Mouse (Mus musculus): Measurements from ENCODE around the gene Smim12.

The Smim12 gene

GRCm38 (mm10) chr4:127235742-127236487 is 7.7 kb upstream of the Smim12 start:
- peak; percentile 93 to 97 for DNase-seq

DNA sequence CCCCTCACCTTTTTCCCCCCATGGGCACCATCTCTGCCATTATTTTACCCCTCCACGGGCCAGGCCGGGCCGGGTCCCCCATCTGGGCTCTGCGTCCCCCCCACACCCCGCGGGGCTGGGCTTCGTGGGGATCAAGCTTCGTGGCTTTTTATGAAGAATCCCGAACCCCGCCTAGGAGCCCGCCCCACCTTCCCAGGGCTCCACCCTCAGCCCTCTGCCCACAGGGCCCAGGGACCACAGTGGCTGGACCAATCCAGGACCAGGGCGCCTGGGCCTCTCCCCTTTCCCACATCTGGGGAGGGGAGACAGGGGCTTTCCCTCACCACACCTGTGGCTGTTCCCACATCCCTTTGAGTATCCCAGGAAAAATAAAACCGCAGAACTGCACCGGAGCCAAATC is 7.0 kb upstream of the Smim12 start:
- peak; percentile 36 for DNase-seq

GRCm38 (mm10) chr4:127237271-127237670 is 6.3 kb upstream of the Smim12 start:
- DNase-seq: no peak

- no peak for DNase-seq
These were observed 888 bp upstream of the Smim12 start for GRCm38 (mm10) chr4:127242696-127243095.

GRCm38 (mm10) chr4:127243953-127244352 is 369 bp downstream of the Smim12 start:
- DNase-seq: no peak

DNA sequence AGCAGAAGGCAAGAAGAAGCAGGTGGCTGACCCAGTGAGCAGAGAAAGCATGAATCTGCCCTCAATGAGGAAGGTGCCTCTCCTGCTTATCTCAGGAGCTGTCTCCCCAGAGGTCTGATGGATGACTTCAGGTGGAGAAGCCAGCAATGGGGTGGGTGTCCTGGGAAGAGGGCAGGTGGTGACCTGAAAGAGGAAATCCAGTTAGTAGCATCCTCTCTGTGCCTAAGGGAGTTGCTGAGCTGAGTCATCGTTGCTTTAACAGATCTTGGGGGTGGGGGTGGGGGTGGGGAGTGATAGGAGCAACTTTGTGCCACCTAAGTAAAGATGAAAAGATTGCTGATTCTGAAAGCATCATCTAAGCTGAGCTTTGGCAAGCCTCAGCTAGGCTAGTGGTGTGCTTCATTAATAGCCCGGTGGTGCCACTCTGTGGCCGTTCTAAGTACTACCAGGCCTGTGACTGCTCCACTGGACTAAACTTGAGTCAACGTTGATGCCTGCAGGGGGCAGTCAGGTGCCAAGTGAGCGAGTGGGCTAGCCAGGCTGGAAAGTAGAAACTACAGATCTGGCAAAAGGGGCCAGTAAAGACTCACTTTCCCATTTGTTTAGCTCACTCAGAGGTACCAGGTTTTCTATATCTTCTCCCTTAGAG is 6.2 kb downstream of the Smim12 start:
- DNase-seq: peak; percentile 99 to 100

GRCm38 (mm10) chr4:127251963-127252585 is 8.5 kb downstream of the Smim12 start:
- DNase-seq: peak; percentile 79 to 83

DNA sequence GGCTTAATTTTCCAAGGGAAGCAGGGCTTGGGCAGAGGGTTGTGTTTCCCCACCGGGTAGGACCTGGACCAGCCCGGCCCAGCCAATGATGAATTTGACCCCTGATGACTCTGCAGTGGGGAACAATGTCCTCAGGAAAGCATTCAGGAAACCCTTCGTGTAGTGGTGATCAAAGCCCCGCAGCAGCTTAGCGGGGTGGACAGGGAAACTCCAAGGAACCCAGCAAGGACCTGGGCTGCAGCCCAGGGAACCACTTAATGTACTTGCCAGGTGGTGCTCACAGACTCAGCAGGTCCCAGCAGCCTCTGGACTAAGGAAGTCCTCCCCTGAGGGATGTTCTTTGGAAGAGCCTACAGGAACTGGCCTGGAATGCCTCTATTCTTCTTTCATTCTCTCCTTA is 13.2 kb downstream of the Smim12 start:
- DNase-seq: no peak

DNA sequence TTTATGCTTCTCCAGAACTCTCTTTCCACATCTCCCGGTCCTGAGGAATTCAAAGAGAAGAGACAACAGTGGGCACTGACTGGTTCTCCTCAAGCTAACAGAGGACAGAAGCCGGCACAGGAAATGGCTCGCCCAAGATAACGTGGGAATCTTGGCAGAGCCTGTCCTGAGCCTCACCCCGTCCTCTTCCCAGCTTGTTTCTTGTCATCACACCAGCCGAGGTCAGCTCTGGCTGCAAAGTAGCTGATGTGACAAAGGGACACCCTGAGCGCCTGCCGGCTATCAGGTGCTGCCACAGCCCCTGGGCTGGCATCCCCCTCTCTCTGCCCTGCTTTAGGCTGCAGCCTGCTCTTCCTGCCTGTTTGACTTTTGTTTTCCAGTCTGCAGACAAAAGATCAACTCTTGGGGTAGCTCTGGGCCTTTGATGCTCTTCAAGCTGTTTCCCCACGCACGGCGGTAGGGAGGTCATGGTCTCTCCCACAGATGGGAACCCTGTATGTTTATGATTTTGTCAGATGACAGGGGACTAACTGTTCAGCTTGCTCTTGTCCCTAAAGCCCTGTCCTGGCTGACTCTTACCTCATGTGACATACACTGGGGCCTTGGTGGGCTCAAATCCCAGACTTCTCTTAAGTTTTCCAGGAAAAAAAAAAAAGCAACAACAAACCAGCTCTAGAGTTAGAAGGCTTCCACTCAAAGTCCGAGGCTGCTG is 14.8 kb downstream of the Smim12 start:
- DNase-seq: no peak

DNA sequence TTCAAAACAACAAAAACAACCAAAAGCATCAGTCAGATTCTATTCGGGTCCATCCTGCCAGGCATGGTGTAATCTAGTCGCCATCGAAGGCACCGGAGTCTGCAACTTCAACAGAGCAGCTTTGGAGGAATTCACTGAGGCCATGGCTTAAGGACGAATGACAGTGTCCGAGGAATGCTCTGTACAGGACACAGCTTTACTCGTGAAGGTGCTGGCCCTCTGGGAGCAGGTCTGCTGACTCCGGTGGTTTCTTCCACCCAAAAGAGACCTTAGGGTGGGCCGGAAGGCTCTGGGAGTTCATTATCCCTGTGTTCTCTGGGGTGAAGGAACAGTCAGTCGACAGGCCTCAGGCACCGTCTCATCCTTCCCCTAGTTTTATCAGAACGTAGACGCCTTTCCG is 18.0 kb downstream of the Smim12 start:
- no peak for DNase-seq

DNA sequence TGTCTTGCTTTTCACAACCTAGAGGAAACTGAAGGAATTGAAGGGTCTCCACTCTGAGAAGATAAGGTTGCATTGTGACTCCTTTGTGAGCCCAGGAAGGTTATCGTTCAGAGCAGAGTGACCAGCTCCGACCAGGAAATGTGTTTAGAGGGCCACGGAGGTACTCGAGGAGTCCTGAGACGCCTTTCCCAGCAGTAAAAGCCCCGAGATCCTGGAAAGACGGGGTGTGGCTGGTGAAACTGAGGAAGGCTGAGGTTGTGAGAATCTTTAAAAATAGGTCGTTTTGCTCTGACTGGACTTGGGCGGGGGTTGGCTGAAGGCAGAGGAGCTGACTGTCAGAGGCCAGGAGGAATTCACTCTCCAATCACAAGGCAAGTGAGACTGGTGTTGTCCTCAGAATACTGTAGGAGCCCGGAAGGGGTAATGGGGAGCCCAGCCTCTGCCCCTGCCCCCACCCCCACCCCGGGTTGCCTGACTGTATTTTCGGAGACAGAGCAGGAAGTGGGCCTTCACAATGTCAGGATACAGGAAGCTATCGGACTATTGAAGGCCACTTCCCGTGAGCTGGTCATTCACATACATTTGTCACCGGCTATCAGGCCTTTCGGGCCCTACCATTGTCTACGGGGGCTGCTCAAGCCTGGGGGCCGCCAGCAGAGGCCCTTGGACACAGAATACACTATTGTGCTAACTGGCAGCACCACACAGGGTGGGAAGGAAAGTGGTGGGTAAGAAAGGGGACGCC is 20.0 kb downstream of the Smim12 start:
- DNase-seq: no peak

- no peak for DNase-seq
These were observed 20.6 kb downstream of the Smim12 start for GRCm38 (mm10) chr4:127264183-127264554.

DNA sequence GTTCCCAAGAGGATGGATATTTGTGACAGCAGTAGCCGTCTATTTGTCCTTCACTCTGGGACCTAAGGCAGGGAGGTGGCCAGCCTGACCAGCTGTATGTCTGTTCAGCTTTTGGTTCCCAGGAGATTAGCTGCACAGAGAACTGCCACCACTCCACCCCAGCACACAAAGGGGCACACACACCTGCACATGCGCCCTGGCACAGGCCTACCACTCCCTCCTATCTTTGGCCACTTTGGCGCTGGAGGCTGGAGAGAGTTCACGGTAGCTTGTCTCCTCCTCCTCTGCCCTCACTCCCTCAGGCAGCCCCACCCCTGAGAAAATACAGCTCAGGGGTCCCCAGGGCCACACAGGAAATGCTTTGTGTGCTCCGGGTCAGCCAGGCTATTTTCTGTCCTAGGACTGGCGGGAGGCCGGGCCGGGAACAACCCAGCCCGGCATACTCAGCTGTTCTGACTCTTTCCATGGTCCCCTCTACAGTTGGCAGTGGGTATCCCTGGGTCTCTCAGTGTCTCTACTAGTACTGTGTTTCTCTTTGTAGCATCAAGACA is 34.9 kb downstream of the Smim12 start:
- DNase-seq: no peak

- no peak for DNase-seq
These were observed 35.7 kb downstream of the Smim12 start for GRCm38 (mm10) chr4:127279241-127279640.

GRCm38 (mm10) chr4:127286907-127287306 is 43.3 kb downstream of the Smim12 start:
- DNase-seq: no peak

DNA sequence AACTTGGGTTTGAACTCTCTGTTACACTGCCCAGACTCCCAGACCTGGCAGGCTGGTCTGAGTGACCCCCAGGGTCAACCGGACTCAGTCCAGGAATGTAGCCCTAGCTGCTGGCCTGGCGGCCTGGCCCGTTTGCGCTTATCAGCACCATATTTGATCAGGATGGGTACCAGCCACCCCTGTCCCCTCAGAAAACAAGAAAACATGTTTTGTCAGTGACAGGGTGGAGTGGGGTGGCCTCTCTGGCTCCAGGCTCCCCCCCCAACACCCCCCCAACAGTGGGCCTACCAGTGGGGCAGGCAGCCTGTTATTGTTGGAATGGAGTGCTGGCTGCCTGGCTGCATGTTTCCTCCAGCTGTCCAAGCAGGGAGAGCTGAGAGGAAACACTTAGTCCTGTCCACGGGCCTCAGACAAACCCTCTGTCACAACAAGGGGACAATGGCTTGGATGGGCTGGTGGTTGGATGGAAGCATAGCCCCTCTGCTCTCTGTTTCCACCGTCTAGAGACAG is 45.5 kb downstream of the Smim12 start:
- no peak for DNase-seq

GRCm38 (mm10) chr4:127292631-127293030 is 49.0 kb downstream of the Smim12 start:
- no peak for DNase-seq
